Mouse (Mus musculus) liver, adult 2 months (tissue): ENCODE results near the gene Ctdnep1. TPM values are rescaled to one million over a fixed set of nuclear protein-coding genes. Genes with fewer than 3 reads are reported as not detected.

Source experiments
- DNase-seq: peaks from one replicate; pipeline ENCODE4 v3.0.0-alpha.2; 2011; ENCODE audit warnings: low read depth, low spot score; ENCODE audit errors: extremely low read depth
- H3K27ac ChIP-seq: fragments of 200-500 bp; replicated peaks from 2 replicates; pipeline ENCODE4 v1.5.1; 2012; ENCODE audit warnings: low read depth, mild to moderate bottlenecking, control low read depth, inconsistent platforms, low read length; ENCODE audit not compliant: insufficient read depth
- H3K27me3 ChIP-seq: fragments of 200-500 bp; 2 replicates; pipeline ENCODE4 v1.6.1; 2012; ENCODE audit warnings: mild to moderate bottlenecking, moderate library complexity, low read length, inconsistent platforms; ENCODE audit not compliant: control insufficient read depth, insufficient read depth
- H3K36me3 ChIP-seq: fragments of 200-500 bp; 2 replicates; pipeline ENCODE4 v1.6.1; 2012; ENCODE audit warnings: low read length, inconsistent platforms; ENCODE audit not compliant: control insufficient read depth, insufficient read depth
- H3K4me1 ChIP-seq: fragments of 200-500 bp; 2 replicates; pipeline ENCODE4 v1.6.1; 2011; ENCODE audit warnings: low read length; ENCODE audit not compliant: control insufficient read depth, insufficient read depth
- H3K4me3 ChIP-seq: fragments of 200-500 bp; 2 replicates; pipeline ENCODE4 v1.5.1; 2011; ENCODE audit warnings: low read depth, mild to moderate bottlenecking, control low read depth, low read length, moderate library complexity; ENCODE audit not compliant: insufficient read depth
- H3K79me2 ChIP-seq: fragments of 200-500 bp; 2 replicates; pipeline ENCODE4 v1.6.1; 2012; ENCODE audit warnings: inconsistent platforms, mild to moderate bottlenecking, low read length, moderate library complexity; ENCODE audit not compliant: control insufficient read depth, insufficient read depth
- H3K9ac ChIP-seq: fragments of 200-500 bp; 2 replicates; pipeline ENCODE4 v1.6.1; 2012; ENCODE audit warnings: low read depth, mild to moderate bottlenecking, control low read depth, inconsistent platforms, low read length
- CTCF ChIP-seq: fragments of 200-500 bp; IDR thresholded peaks from 2 replicates; pipeline ENCODE4 v1.5.1; 2011; ENCODE audit warnings: low read depth, low read length, control low read depth
- POLR2A ChIP-seq: fragments of 200-500 bp; IDR thresholded peaks from 2 replicates; pipeline ENCODE4 v1.6.1; 2011; ENCODE audit warnings: low read length, control low read depth; ENCODE audit not compliant: insufficient read depth; ENCODE audit errors: extremely low read depth
- WGBS: fragments of 180-500 bp; shearing (Covaris S2); methylation state at CpG from one replicate; pipeline ENCODE4 v1.1.7; 2018; 5-methylcytosine and 5-hydroxymethylcytosine counted together
- polyA plus RNA-seq: library from polyadenylated mRNA; depleted of rRNA; stranded (reverse); fragments of >200 nt; gene quantifications from 2 replicates; pipeline ENCODE4 v1.2.3, GENCODE M21; 2012
- total RNA-seq: library from RNA; depleted of rRNA; stranded (reverse); fragments of >200 nt; gene quantifications from 2 replicates; pipeline ENCODE4 v1.2.3, GENCODE M21; 2014

The Ctdnep1 gene
- total and polyA plus RNA-seq, 2 experiments: 6.6 to 45.3 TPM

- peak; percentile 48 for DNase-seq
- H3K79me2 ChIP-seq: no peaks in the 10 kb centered on the region
- peak within 1 kb of the TSS; percentile 49; the same call in 1 of the 2 replicates for H3K4me3 ChIP-seq
- H3K36me3 ChIP-seq: no peaks in the 10 kb centered on the region
- peak within 1 kb of the TSS; percentile 26; the same call in 1 of the 2 replicates for H3K9ac ChIP-seq
- H3K27ac ChIP-seq: no peak within 1 kb of the TSS
- TF ChIP-seq CTCF (no peak), POLR2A (no peak)
- 3% methylated on average over 45 of the region's 62 CpGs for WGBS
- H3K27me3 ChIP-seq: peaks cover 14% of the 10 kb centered on the region
- peaks cover 5% of the 10 kb centered on the region for H3K4me1 ChIP-seq
Observed at GRCm38 (mm10) chr11:69935137-69935879, 45.6 kb upstream of the Ctdnep1 start, which contains the start of gene Ybx2. TSS of gene Ybx2 (plus strand) at chr11:69935796.

GRCm38 (mm10) chr11:69936156-69936555, 44.8 kb upstream of the Ctdnep1 start:
- TF ChIP-seq CTCF (no peak), POLR2A (no peak)
- Histone ChIP-seq H3K79me2 (no peaks in the 10 kb centered on the region), H3K9ac (no peak overlapping the region), H3K27me3 (peaks cover 14% of the 10 kb centered on the region), H3K36me3 (no peaks in the 10 kb centered on the region), H3K4me1 (peaks cover 5% of the 10 kb centered on the region), H3K27ac (no peak overlapping the region), H3K4me3 (no peak overlapping the region)
- no peak for DNase-seq
- WGBS: 5% methylated on average over 30 of the region's 30 CpGs

- Histone ChIP-seq H3K36me3 (no peaks in the 10 kb centered on the region), H3K27ac (no peak overlapping the region), H3K4me1 (peaks cover 5% of the 10 kb centered on the region), H3K9ac (no peak overlapping the region), H3K79me2 (no peaks in the 10 kb centered on the region), H3K4me3 (no peak overlapping the region), H3K27me3 (peaks cover 14% of the 10 kb centered on the region)
- TF ChIP-seq CTCF: no peak
- TF ChIP-seq POLR2A: no peak
- DNase-seq: no peak
- WGBS: 26% methylated on average over 9 of the region's 9 CpGs
Observed at GRCm38 (mm10) chr11:69936714-69937347, 44.1 kb upstream of the Ctdnep1 start.

GRCm38 (mm10) chr11:69937385-69937784, 43.6 kb upstream of the Ctdnep1 start:
- Histone ChIP-seq H3K9ac (no peak overlapping the region), H3K36me3 (no peaks in the 10 kb centered on the region), H3K4me1 (peaks cover 5% of the 10 kb centered on the region), H3K27me3 (peaks cover 14% of the 10 kb centered on the region), H3K27ac (no peak overlapping the region), H3K79me2 (no peaks in the 10 kb centered on the region), H3K4me3 (no peak overlapping the region)
- WGBS: 68% methylated on average over 4 of the region's 4 CpGs
- DNase-seq: no peak
- no peak for TF ChIP-seq CTCF
- no peak for TF ChIP-seq POLR2A

GRCm38 (mm10) chr11:69937834-69938233, 43.1 kb upstream of the Ctdnep1 start:
- H3K27ac ChIP-seq: no peak overlapping the region
- peaks cover 14% of the 10 kb centered on the region for H3K27me3 ChIP-seq
- H3K36me3 ChIP-seq: no peaks in the 10 kb centered on the region
- WGBS: 82% methylated on average over 5 of the region's 5 CpGs
- no peak for DNase-seq
- no peak overlapping the region for H3K9ac ChIP-seq
- no peak for TF ChIP-seq POLR2A
- TF ChIP-seq CTCF: no peak
- no peaks in the 10 kb centered on the region for H3K79me2 ChIP-seq
- no peak overlapping the region for H3K4me3 ChIP-seq
- H3K4me1 ChIP-seq: peaks cover 5% of the 10 kb centered on the region

GRCm38 (mm10) chr11:69938401-69938979, 42.5 kb upstream of the Ctdnep1 start:
- H3K27ac ChIP-seq: no peak overlapping the region
- 52% methylated on average over 9 of the region's 9 CpGs for WGBS
- no peak overlapping the region for H3K4me3 ChIP-seq
- TF ChIP-seq CTCF: no peak
- TF ChIP-seq POLR2A: no peak
- H3K36me3 ChIP-seq: no peaks in the 10 kb centered on the region
- peaks cover 14% of the 10 kb centered on the region for H3K27me3 ChIP-seq
- H3K4me1 ChIP-seq: peaks cover 5% of the 10 kb centered on the region
- no peak for DNase-seq
- no peak overlapping the region for H3K9ac ChIP-seq
- no peaks in the 10 kb centered on the region for H3K79me2 ChIP-seq
